Mouse (Mus musculus): Measurements from ENCODE around the gene Alg1. TPM values are rescaled to one million over a fixed set of nuclear protein-coding genes. Genes with fewer than 3 reads are reported as not detected.
"Not testable (repeated sequence)": the region's sequence is repeated elsewhere in the genome, so short reads cannot be mapped to it uniquely, and the experiment has no call there.

Gene Alg1
- 10 to 100 TPM; 24.2 to 29.0 TPM for total RNA-seq (2021)

DNA sequence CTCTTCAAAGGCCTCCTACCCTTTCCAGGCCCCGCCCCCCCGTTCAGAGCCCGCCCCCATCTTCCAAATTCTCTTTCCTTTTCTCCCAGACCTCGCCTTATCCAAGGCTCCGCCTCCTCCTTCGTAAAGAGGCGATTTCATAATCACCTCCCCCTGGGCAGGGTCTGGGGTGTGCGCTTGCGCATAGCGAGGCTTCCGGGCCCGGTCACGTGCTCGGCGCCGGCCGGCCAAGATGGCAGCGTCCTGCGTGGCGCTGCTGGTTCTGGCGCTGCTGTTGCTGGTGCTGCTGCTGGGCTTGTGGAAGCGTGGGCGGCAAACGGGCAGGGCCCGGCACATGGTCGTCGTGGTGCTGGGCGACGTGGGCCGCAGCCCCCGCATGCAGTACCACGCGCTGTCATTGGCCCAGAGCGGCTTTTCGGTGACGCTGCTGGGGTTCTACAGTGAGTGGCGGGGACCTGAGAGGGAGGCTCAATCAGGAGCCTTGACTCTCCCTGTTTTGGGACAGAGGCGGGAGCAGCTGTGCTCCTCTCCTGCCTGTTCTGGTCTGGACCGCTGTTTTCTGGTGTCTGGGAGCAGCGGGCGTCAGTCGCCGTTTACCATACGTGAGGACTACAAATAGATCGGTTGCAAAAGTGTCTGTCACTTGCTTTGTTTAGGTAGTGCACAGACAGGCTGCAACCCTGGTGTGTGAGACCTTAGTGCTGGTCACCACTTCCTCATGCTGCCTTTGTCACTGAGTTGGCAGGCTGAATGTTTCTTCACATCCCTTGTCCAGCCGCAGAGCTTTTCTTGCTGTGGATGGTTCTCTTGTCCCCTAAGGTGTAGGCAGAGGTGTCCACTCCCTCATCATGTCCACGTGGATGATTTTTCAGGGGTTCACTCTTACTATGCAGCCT is at the start of gene Alg1:
TSS of gene Alg1 (plus strand) at position 204 of the 896 bp plus-strand sequence.
- DNase-seq (ENCODE audit: low spot score in 2 of 2): peak; percentile 93 to 96
- intact Hi-C loops (cut with DNase I): loop anchor here (1.0 kb wide), 1 partner anchor 22 kb away; the partner anchor contains the start of gene Eef2kmt

DNA sequence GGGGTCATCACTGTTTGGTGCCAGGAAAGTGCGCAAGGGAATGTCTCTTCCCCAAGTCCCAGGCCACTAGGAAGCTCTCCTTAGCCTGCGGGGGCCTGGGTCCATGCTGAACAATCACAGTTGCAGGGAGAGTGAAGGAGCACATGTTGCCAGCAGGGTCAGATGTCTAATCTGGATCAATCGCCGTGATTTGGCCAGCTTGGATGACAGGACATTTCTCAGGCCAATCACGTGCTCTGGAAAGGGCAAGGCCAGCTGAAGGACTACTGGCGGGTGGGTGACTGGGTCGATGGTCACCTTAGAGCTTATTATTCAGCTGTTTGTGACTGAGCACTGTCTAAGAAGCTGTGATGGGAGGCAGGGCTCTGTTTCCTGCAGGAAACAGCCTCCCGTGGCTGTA is 49.3 kb upstream of the Alg1 start:
- intact Hi-C loops (cut with DNase I): no loop called here
- no peak for DNase-seq (ENCODE audit: low spot score in 2 of 2)

DNA sequence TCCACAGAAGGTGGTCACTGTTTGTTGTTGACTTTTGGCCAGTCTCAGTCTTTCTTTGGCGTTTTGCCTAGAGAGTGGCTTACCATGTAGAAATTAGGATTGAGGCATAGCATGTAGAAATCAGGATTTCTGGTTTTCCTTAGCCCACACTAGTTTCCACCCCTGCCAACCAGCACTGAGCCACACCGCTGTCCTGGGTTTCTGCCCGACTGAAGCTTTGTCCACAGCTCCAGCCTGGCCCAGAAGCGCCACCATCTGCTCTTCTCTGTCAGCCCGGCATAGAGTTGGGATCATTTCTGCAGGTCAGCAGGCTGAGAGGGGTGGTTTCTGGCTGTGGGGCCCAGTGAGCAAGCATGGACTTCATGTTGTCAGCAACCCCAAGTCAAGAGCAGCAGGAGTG is 48.5 kb upstream of the Alg1 start:
- intact Hi-C loops (cut with DNase I): no loop called here
- DNase-seq (ENCODE audit: low spot score in 2 of 2): no peak

DNA sequence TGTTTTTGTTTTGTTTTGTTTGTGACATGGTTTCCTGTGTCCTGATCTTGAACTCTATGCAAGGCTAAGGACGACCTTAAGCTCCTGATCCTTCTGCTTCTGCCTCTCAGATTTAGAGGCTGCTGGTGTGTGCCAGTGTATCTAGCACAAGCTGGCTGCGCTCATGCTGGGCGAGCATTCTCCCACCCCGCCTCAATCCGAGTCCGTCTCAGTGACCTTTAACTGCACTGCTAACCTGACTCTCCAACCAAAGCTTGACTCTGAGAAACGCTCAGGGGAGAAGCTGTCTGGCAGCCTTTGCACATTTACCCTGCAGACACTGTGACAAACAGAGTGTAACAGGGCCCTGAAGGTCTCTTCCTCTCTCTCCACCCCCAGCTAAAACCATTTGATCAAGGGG is 47.7 kb upstream of the Alg1 start:
- intact Hi-C loops (cut with DNase I): no loop called here
- no peak for DNase-seq (ENCODE audit: low spot score in 2 of 2)

DNA sequence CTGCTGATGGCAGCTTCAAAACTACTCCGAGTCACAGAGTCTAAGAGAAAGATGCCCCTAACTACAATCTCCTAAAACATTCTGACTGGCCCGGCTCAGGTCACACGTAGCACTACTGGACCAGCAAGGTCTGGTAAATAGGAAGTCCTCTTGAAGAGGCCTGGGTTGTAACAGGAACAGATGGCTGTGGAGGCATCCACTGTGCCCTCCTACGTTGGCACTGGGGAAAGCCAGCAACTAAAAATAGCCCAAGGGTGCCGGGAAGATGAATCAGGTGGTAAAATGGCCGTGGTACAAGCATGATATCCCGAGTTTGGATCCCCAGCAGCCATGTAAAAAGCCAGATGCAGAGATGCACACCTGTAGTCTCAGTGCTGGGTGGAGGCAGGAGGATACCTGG is 47.2 kb upstream of the Alg1 start:
- peak; percentile 35 to 75 for DNase-seq (ENCODE audit: low spot score in 2 of 2)
- intact Hi-C loops (cut with DNase I): no loop called here

DNA sequence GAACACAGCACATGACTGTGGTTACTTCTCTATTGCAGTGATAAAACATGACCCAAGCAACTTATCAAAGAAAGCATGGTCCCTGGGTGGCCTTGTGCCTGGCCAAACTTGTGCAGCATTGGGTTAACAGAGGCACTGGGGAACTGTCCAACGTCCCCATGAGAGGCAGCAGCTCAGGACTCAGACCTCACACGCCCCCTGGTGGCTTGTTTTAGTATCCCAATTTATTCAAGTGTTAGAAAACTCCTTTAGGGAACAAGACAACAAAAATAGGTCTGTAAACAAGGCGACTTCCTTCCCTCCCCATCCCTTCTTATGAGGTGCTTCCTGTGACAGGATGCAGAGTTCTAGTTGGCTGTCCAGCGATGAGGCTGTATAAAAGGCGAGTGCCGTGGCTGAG is 38.3 kb upstream of the Alg1 start:
- peak; percentile 44 to 61 for DNase-seq (ENCODE audit: low spot score in 2 of 2)
- intact Hi-C loops (cut with DNase I): no loop called here

DNA sequence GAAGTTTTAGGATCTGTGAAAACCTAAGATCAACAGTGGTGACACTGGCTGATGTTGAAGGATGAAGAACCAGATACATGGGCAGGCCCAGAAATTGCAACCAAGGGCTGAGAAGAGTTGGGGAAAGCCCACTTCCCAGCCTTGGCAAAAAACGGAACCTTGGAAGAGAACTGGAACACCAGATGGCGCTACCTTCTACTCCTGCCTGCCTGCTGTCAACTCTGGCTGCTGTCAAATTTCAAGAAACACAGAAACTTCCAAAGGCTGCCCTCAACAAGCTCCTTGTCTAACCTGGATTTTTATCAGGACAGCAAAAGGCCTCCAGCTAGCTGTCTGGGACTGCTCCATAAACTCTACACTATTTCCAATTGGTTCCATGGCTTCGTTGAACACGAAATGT is 30.7 kb upstream of the Alg1 start:
- peak; percentile 51 to 67 for DNase-seq (ENCODE audit: low spot score in 2 of 2)
- intact Hi-C loops (cut with DNase I): loop anchor here (1.0 to 2.0 kb wide), 3 partner anchors 42 to 332 kb away; no protein-coding TSS in a partner anchor

DNA sequence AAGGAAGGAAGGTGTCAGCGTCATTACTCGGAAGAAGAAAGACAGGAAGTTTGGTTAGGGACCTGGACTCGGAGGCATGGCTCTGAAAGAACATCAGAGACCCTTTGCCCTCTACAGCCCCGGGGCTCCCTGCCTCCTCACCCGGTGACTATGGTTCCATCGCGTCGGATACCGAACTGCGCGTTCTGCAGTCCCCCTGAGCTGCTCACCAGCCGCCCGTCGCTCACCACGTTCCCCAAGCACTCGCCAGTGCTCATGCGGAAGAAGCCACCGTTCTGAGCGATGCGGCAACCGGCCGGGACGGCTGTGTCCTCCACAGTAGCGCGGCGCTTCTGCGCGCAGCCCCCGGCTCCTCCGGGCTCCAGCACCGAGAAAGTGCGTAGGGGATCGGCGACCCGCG is 30.2 kb upstream of the Alg1 start:
- intact Hi-C loops (cut with DNase I): loop anchor here (2.0 kb wide), 2 partner anchors 264 to 332 kb away; no protein-coding TSS in a partner anchor
- DNase-seq (ENCODE audit: low spot score in 2 of 2): no peak

DNA sequence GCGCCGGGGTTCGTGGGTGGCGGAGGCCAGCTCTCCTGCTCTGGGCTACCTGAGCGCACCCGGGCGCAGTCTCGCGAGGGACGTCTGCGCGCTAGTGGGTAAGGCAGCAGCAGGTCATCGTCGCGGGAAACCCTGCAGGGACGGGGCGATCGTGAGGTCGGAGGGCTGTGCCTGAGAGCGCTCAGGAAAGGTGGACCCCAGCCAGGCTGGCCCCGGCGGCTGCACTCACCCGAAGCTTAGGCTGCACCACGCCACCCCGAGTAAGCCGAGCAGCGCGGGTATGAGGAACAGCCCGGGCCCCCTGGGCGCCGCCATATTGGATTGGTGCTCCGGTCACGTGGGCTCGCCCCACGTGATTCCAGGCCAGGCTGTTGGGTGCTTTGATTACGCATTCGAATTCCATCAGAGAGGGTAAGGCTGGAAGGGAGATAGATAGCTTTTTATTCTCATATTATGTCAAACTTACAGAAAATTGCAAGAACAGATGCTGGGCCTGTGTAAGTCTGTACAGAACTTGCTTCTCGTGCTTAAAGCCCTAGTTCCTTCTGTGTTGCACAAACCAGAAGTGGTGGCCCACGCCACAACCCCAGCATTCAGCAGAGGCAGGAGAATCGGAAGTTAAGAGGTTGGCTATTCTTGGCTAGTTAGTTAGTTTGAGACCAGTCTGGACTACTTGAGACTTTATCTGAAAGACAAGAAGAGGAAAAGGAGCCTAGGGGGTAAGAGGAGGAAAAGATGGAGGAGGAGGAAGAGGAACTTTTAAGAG is 29.6 kb upstream of the Alg1 start, which contains the start of gene Nagpa:
TSS of gene Nagpa (minus strand) at position 345 of the 766 bp plus-strand sequence.
- intact Hi-C loops (cut with DNase I): loop anchor here (2.0 kb wide), 2 partner anchors 263 to 331 kb away; no protein-coding TSS in a partner anchor

DNA sequence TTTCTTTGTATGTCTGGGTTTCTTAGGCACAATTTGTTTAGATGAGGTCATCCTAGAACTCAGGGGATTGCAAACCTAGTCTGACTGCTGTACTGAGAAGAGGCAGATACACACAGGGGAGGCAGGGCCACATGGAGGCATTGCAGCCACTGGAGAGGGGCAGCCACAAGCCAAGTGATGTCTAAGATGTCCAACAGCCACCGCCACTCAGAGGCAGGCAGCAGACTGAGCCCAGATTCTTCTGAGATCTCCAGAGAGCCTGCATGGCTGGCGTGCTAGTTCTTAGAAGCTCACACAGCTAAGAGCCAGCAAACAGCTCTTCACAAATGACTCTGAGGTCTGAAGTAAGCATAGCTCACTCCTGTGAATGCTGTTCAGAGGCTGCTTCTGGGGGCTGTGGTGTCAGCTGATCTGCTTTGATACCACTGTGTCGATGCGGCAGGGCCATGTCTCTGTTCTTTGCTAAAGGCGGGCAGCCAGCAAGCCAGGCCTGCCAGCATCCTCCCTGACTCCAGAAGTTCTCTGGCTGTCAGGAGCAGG is 27.9 kb upstream of the Alg1 start:
- no peak for DNase-seq (ENCODE audit: low spot score in 2 of 2)
- intact Hi-C loops (cut with DNase I): no loop called here

More for the DNA sequence above, 29.6 kb upstream of the Alg1 start, which contains the start of gene Nagpa:
- peak; percentile 83 for DNase-seq (ENCODE audit: low spot score in 2 of 2)

DNA sequence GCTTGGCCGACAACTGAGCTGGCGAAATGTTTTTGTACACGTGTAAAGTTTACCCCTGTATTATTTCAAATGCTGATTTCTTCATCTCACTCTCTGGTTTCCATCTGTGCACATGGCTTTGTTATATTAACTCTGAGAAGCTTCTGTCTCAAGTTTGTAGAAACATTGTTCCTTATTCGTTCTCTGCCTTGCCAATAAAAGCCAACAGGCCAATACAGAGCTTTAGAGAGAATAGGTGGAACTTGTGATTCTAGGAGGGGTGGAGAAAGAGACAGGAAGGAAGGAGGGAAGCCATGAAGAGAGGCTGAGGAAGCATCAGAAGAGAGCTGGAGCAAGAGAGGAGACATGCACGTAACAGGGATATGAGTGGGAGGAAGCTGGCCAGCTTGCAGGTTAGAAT is 27.4 kb upstream of the Alg1 start:
- DNase-seq (ENCODE audit: low spot score in 2 of 2): peak in 1 of 2 experiments; percentile 27
- intact Hi-C loops (cut with DNase I): no loop called here

DNA sequence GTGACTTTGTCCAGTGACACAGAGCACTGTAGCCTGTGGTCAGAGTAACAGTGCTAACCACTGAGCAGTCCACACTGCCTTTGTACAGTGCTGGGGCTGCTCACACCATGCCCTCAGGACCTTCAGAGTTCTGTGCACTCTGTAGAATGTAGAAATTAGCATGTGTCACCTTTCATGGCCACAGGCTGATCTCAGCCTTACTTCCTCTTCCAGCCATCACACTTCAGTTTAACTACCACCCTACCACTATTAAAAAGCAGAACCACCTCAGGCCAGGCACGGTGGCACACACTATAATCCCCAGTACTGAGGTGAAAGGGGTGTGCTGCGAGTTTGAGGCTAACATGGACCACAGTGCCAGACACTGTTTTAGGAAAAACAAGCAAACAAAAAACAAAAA is 23.1 kb upstream of the Alg1 start:
- intact Hi-C loops (cut with DNase I): no loop called here
- no peak for DNase-seq (ENCODE audit: low spot score in 2 of 2)

DNA sequence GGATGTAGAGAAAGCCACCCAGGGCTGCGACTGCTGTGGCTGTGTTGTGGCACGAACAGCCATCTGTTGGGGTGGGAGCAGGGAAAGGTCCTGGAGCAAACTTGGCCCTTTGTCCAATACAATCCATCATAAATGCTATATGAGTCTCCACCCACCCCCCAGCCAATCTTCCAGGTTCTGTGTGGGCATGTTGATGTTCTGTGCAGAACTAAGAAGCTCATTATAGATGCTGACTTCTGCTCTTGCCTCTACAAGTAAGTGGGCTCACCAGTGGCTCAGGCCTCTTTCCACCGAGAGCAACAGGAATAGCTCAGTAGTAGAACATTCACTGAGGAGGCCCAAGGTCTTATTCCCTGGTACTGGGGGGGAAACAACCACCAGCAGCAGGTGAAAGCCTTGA is 21.3 kb upstream of the Alg1 start:
- intact Hi-C loops (cut with DNase I): no loop called here
- DNase-seq (ENCODE audit: low spot score in 2 of 2): peak in 1 of 2 experiments; percentile 64

DNA sequence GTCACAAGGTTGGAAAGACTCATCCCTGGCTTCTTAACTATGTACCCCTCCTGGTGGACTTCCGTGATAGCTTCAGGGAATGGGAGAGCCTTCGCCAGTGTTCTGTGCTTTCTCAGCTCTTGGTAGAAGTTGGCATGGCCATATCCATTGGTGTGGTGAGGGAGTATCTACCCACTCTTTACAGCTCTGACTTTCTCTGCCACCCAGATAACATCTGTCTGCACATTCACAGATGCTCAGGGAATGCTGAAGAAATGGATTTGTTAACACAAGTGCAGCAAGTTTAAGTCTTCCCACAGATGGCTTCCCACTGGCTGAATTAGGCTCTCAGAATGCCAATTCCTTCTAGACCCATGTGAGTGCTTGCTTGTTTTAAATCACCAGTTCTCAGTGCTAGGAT is 19.3 kb upstream of the Alg1 start:
- intact Hi-C loops (cut with DNase I): no loop called here
- DNase-seq (ENCODE audit: low spot score in 2 of 2): peak in 1 of 2 experiments; percentile 56

DNA sequence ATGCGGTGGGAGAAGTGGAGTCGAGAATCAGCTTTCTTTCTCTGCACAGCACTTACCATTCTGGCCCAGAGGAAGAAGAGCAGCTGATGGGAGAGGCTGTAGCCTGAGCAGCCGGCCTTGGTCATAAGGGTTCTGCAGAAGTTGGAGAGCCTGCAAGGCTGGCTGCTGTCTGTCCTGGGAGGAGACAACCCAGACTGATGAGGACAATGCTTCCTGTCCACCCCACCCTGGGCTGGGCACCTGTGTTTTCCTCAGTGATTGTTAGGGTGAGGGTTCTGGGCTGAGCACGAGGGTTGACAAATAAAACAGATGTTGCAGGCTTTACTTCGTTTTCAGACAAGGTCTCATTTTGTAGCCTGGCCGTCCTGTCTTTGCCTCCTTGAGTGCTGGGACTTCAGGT is 16.7 kb upstream of the Alg1 start:
- no peak for DNase-seq (ENCODE audit: low spot score in 2 of 2)
- intact Hi-C loops (cut with DNase I): no loop called here

DNA sequence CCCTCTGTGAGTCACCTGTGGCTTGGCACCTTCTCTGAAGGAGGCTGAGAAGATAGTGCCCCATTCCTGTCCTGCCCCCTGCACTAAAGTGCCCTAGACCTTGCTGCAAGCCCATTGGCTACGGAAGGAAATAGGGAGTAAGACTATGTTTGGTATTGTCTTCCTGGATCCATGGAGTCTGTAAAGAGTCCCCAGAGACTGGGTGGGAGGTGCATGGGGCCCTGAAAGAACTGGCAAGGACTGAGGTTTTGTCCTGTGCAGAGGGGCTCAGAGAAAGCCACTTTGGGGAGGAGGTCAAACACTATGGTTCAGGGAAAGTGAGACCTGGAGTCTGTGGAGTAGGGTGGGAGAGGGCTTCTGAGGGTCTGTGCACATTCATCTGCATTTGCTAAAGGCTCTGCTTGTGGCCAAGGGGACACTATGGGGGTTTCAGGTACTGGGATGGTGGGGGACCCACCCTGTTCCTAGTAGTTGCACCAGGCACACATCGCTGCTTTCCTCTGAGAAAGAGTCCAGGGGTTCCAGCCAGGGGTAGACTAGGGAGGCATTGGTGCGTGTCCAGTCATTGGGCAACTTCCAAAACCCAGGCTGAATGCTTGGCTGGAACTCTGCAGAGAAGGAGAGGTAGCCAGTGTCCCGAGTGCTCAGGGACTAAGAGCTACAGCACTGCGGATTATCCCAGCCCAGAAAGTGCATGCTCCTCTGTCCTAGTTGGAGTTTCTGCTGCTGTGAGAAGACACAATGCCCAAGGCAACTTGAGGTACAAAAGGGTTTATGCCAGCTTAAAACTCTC is 15.9 kb upstream of the Alg1 start:
- DNase-seq (ENCODE audit: low spot score in 2 of 2): no peak
- intact Hi-C loops (cut with DNase I): no loop called here

DNA sequence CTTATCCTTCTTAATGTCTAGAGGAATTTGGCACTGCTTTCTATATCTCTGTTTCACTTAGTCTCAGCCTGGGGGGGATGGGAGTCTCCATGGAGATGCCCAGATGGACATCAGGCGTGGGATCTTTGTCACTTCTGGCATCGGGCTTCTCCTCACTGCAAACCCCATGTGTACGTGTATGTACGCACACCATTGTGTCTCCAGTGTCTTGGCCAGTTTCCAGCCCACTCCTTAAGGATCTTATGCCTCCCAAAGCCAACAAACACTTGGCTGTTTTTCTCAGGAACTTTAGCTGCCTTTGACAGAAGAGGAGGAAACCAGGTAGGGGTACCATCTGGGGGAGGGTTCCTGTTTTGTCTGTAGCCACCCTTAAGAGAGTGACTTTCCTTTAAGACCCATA is 12.0 kb upstream of the Alg1 start:
- no peak for DNase-seq (ENCODE audit: low spot score in 2 of 2)
- intact Hi-C loops (cut with DNase I): no loop called here

DNA sequence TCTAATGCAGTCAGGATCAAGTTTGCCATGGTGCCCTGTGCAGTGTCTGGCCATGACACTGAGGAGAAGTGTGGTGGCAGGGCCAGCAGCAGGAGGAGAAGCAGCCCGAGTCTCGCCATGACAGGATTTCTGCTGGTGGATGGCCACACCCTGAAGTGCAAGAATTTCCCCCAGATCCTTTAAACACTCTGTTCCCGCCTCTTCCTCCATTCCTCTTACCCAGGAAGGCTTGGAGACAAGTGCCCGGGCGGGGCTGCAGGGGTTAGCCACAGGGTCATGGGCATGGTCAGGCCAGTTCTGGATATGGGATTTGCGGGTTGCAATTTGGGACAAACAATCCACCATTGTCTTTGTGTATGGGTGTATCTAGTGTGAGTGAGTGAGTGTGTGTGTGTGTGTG is 11.3 kb upstream of the Alg1 start, which contains the start of gene AU021092:
TSS of gene AU021092 (minus strand) at position 160 of the 400 bp plus-strand sequence.
- no peak for DNase-seq (ENCODE audit: low spot score in 2 of 2)
- intact Hi-C loops (cut with DNase I): no loop called here

DNA sequence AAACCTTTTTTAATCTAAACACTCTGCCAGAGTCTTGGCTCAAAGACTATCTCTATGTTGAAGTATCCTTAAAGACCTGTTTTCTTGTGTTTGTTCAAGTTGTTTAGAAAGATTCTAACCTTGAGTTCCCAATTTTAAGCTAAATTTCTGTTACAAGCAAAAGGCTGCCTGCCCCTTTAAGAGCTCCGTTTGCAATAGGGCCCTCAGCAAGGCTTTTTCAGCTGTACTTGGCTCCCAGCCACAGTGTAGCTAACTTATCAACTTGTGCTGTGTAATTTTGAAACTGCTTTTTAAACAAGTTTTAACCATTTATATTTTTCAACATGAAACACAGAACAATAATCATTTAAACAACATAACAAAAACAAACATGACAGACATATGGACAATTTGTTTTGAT is 6.9 kb upstream of the Alg1 start:
- intact Hi-C loops (cut with DNase I); DNase-seq (ENCODE audit: low spot score in 2 of 2): not testable (repeated sequence)
